Mouse (Mus musculus) G1E-ER4 (cell line): Measurements from ENCODE around the gene Usp46. TPM values are rescaled to one million over a fixed set of nuclear protein-coding genes. Genes with fewer than 3 reads are reported as not detected.

Experiments used
- GATA1 ChIP-seq: IDR thresholded peaks from one replicate; pipeline ENCODE4 v1.8.0; 2012; ENCODE audit warnings: low read length, inconsistent platforms
- polyA plus RNA-seq: library from polyadenylated mRNA; stranded (reverse); fragments of >175 nt; gene quantifications from 2 replicates; pipeline ENCODE4 v1.2.3, GENCODE M21; 2012

The Usp46 gene
- polyA plus RNA-seq, 1 experiment = 3.2 TPM

DNA sequence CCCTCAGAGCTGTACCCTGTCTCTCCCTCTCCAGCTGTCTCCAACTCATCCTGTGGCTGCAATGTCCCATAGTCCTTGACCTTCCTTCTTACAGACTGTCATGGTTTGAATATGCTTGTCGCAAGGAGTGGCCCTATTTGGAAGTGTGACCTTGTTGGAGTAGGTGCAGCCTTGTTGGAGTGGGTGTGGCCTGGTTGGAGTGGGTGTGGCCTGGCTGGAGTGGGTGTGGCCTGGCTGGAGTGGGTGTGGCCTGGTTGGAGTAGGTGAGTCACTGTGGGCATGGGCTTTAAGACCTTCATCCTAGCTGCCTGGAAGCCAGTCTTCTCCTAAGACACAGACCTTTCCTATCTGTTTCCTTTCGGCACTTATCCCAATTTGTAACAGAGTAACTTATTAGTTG, 17.3 kb downstream of the Usp46 start:
- TF ChIP-seq GATA1 = no peak

- TF ChIP-seq GATA1 = no peak
Observed at GRCm38 (mm10) chr5:74048846-74049495, 19.3 kb downstream of the Usp46 start.

GRCm38 (mm10) chr5:74044591-74044990, 23.6 kb downstream of the Usp46 start:
- no peak for TF ChIP-seq GATA1

- no peak for TF ChIP-seq GATA1
Observed at GRCm38 (mm10) chr5:74042796-74043340, 25.4 kb downstream of the Usp46 start.

GRCm38 (mm10) chr5:74040541-74040940, 27.7 kb downstream of the Usp46 start:
- TF ChIP-seq GATA1 = no peak

DNA sequence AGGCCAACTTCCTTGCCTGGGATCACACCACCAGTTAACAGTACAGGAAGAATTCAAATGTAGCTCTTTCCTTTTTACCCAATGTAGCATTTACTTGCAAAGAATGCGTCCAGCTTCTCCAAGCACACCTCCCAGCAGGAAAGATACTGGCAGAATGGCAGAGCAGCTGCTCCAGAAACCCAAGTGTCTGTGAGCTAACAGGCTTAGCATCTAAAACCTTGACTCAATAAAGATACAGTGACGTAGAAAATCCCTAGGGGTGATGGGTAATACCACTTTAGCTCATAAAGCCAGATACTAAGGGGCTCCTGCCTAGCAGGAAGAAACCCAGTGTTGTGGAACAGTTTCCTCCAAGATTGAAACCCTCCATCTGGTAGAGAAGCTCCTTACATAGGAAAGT, 32.8 kb downstream of the Usp46 start:
- no peak for TF ChIP-seq GATA1

DNA sequence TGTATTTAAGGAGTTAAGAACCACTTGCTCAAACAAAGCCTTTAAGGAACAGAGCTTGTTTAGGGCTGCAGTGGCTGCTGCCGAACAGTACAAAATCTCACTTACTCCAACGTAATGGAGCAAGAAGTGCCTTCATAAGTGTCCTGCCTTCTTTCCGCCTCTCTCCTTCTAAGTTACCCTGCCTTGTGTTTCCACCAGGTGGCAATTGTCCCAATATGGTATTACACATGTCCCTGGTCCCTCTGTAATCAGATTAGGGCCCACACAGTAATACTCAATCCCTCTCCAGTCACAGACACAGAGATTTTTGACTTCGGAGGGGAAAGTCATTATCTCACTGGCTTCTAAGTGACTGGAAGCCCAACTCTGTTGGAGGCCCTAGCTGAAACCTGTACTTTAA, 34.1 kb downstream of the Usp46 start:
- no peak for TF ChIP-seq GATA1

GRCm38 (mm10) chr5:74029787-74030186, 38.4 kb downstream of the Usp46 start:
- no peak for TF ChIP-seq GATA1

- no peak for TF ChIP-seq GATA1
Observed at GRCm38 (mm10) chr5:74028691-74029479, 39.3 kb downstream of the Usp46 start.

GRCm38 (mm10) chr5:74028221-74028620, 40.0 kb downstream of the Usp46 start:
- TF ChIP-seq GATA1 = no peak

DNA sequence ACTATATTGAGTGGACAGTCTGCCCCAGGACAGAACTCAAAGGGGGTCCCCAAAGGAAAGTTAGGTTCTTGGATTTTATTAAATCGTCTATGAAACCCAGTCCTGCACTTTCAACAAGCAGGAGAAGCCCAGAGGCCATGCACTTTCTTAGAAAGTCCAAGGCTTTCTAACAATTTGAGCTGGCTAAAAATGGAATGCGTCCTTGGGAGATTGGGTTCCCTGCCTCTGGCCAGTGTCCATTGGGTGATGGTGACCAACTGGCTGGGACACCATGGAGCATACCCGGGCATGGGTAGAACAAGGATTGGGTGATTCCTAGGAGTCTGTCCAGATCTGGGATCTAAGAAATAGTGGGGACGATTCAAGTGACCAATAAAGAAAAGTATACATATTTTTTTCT, 47.7 kb downstream of the Usp46 start:
- TF ChIP-seq GATA1 = no peak

- TF ChIP-seq GATA1 = no peak
Observed at GRCm38 (mm10) chr5:74018870-74019565, 49.2 kb downstream of the Usp46 start.

GRCm38 (mm10) chr5:74017488-74017887, 50.7 kb downstream of the Usp46 start:
- no peak for TF ChIP-seq GATA1

GRCm38 (mm10) chr5:74011629-74012028, 56.6 kb downstream of the Usp46 start:
- no peak for TF ChIP-seq GATA1

DNA sequence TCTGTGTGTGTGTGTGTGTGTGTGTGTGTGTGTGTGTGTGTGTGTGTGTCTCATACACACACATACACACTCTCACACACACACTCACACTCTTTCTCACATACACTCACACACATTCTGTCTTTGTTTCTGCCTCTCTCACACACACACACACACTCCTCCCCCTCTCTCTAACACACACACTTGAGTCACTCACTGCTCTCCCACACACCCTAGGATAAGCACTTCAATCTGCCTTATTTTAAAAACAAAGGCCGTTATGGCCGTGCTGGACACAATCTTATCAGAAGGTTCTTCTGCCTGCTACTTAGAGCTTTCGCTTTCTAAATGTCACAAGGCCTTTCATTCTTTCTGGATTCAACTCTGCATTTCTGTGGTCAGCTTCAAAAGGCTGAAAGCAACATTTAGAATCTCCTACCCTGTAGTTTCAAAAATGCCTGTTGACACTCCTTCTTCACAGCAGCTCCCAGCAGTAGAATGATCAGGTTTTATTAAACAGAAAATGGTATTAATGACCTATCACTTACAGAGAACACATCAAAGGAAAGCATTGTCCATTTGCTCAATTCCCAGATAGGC, 60.6 kb downstream of the Usp46 start:
- no peak for TF ChIP-seq GATA1

GRCm38 (mm10) chr5:74005936-74006335, 62.3 kb downstream of the Usp46 start:
- no peak for TF ChIP-seq GATA1
